Mouse (Mus musculus) spleen, adult 12 weeks (tissue): ENCODE data around the gene Rnf103.

ENCODE experiments used
- DNase-seq: peaks from one replicate; pipeline ENCODE4 v3.0.0; 2022; ENCODE audit warnings: low spot score

Gene Rnf103

DNA sequence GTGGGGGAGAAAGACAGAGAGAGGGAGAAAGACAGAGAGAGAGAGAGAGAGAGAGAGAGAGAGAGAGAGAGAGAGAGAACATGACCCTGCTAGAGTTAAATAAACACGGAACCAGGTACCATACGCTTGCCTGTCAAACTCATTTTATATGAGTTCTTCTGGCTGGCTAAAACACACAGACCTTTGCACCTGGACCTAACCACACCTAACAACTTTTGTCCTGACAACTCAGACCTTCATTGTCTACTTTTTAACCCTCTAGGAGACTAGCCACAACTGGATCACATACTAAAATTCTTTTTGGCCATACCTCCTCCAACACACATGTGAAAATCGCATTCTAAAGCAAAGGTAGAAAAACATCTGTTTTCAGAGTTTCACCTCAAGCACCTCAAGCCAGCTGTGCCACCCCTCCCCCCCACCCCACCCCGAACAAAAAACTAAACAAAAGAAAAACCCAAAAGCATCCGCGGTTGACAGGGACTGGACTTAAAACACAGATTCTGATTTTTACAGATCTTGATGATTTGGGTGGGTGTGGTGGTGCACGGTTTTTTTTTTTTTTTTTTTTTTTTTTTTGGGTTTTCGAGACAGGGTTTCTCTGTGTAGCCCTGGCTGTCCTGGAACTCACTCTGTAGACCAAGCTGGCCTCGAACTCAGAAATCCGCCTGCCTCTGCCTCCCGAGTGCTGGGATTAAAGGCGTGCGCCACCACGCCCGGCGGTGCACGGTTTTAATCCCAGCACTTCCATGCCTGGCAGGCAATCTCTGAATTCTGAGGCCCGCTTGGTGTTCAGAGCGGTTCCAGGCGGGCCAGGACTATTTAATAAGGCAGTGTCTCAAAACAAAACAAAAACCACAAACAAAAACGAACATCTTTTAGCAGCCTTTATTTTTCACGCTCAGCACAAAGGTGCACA, 679 bp upstream of the Rnf103 start:
- DNase-seq: no peak

DNA sequence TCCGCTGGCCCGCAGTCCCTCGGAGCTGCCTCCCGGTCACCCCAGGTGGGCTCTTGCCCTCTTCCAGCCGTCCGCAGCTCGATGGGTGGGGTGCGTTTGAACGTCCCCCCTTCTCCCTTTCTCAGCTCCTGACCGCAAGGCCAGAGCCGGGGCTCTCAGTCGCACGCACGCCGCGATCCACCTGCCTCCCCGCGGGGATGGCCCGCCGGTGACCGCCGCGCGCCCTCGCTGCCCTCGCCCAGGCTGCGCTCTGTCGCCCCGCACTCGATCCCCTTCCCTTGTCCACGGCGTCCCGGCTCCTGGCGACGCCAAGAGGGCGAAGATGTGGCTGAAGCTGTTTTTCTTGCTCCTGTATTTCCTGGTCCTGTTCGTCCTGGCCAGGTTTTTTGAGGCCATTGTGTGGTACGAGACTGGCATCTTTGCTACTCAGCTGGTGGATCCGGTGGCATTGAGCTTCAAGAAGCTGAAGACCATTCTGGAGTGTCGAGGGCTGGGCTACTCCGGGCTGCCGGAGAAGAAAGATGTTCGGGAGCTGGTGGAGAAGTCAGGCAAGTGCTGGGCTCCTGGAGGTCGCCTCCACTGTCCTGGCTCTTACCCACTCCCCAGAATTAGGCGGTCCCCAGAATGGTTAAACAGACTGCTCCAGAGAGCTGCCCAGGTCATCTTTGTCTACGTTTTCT, 787 bp downstream of the Rnf103 start:
- DNase-seq: no peak

DNA sequence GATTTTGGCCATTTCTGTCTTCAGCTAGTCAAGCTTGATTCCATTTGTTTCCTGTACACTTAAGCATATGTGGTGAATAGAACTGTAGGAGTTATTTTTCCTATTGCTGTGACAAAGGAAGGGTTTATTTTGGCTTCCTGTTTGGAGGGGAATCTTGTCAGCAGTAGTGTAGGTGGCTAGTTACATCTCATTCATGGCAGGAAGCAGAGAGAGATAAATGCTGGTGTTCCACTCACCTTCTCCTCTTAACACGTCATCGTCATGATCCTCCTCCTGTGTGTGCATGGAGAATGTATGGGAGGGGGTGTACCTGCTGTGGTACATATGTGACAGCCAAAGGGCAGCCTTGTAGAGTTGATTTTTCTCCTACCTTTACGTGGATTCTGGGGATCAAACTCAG, 6.9 kb downstream of the Rnf103 start:
- no peak for DNase-seq

DNA sequence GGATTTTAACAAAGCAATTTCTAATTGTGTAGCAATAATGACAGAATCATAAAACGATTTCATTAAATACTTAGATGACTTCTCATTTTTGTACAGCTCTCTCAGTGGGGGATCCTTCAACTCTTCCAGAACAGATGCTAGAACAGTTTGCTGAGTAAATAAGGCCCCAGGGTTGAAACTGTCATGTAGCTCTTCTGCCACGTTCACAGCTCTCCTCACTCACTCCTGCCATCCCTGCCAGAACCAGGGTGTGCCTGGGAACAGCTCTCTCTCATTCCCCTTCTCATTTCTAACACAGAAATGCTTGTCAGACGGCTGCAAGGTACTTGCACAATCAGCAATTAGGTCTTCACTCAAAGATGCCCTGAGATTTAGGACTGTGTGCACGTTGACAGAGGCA, 9.3 kb downstream of the Rnf103 start:
- no peak for DNase-seq

DNA sequence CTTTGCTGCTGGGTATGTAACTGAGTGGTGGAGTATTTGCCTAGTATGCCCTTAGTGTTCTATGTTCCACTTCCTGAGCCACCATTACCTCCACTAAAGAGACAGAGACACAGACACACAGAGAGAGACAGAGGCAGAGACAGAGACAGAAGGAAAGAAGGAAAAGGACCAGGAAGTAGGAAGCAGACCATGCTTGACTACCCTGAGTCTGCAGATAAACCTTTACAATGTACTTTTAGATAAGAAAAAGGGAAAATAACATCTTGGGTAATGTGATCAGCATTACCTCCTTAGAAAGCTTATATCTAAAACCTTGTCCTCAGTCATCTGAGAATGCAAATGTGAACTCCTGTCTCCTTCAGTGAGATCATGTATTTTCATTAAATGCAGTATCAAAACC, 10.0 kb downstream of the Rnf103 start:
- DNase-seq: no peak

DNA sequence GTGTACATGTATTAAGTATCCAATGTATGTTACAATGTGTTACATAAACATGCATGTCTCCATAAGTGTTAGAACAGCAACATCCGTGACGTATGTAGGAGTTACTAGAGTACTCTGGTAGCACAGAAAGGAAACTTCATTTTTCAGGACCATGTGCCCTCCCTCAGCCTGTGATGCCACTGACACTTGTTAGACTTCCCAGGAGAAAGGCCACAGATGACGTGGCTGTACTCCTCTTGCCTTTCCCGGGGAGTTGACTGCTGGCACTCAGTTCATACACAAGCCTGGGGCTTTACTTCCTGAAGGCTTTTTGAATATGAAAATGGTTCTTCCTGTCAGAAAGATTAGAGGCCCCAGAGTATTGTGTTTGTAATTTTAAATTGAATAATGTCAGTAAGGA, 10.4 kb downstream of the Rnf103 start:
- DNase-seq: no peak

DNA sequence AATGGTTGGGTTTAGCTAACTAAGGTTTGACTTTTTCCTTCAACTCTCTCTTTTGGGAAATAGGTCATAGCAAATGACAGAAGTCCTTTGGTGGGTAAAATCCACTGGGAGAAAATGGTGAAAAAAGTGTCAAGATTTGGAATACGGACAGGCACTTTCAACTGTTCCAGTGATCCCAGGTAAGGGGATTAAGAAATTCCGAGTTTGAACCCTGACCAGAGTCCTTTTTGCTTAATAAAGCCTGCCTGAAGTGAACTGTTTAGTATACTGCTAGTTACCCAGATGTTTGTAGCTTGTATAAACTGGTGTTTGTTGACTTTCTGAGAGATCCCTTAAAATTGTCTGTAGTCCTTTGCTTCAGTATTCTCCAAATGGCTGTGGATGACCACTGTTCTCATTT, 12.0 kb downstream of the Rnf103 start:
- no peak for DNase-seq

DNA sequence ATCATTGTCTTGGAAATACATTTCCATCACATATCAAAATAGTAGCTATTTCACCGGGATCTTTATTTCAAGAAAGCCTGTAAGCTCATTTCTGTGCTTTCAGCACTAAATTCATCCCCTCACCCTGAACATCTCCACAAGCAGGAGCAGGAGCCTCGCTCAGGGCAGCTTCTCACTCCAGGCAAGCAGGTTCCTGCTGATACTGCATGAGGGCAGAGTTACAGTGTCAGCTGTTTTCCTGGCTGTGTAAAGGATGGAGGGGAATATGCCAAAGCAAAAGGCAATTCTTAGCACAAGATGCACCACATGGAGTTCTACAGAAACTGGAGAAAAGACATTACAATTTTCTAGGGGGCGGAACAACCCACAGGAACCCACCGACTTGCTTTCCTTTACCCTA, 25.8 kb downstream of the Rnf103 start:
- DNase-seq: no peak

DNA sequence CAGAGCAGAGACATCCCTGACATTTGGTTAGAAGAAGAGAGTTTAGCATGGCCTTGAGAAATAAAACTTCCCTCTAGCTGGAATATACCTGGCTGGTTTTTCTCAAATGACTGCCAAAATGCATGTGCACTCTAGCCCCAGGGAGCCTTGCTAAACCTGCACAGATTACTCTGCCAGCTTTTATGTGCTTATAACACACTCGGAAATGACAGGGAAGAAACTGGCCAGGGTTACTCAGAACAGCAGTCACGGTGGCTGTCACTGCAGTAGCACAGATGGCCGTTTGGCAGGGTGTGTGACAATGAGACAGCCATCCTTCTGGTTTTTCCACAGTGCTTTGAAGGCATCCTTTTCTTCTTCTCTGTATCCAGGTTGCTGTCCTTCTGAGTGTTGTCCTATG, 31.9 kb downstream of the Rnf103 start:
- no peak for DNase-seq

DNA sequence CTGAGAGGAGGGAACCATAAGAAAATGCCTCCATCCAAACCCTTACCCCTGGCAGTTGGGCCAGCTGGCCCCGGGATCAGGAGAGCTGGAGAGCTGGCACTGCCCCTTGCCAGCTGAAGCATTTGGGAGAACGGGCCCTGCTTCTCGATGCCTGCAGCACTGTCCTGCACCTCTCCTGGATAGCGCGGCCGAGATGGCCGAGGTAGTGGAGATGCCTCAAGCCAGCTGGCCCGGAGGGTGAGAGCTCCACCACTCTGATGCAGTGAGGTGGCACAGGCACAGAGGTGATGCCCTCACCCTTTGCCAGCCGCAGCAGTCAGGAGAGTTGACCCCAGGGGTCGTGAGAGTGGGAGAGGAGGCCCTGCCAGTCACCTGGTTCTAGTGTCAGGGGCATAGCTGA, 33.4 kb downstream of the Rnf103 start:
- DNase-seq: no peak

DNA sequence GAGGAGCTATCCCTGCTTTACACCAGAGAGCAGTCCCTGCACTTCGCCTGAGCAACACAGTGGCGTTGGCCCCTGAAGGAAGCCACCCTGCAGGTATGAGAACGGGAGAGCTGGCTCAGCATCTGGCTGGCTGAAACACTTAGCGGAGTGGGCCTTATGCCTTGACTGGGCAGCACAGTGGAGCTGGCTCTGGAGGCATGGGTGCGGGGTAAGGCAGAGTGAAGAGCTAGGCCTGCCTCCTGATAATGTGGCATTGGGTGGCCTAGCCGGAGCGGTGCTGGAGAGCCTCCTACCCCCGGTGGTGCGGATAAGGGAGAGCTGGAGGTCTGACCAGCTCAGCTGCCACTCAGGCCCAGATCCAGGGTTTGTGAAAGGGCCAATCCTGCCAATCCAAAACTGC, 34.1 kb downstream of the Rnf103 start:
- DNase-seq: no peak

DNA sequence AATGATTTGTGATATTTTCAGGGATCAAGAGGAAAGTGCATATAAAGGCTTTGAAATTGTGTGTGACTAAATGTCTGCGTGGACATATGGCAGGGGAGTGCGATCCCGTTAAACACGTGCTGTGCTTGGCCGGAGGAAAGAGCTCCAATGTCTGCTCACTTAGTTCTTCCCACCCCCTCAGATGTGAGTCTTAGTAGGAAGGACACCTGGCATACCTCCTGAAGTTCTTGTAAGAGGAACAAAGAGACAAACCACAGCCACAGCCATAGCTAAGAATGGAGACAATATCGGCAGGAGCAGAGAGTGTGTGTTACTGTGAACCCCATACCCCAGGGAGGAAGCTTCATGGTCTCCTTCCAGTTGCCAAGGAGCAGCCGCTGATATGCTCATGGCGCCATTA, 36.5 kb downstream of the Rnf103 start:
- no peak for DNase-seq

DNA sequence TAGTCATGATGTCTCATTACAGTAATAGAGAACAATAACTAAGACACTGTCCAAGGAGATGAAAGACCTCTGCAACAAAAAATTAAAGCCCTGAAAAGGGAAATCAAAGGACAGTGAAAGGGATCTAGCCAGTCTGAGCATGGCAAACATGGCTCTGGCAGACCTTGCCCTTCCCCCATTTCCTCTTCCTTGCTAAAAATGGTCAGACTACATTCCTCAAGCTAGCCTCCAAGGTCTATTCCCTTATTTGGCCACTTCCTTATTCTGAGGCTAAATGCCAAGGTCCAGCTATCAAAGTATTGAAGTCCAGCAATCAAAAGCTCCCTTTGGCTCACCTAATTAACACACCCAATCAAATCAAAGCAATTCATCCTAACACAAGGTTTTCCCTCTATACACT, 43.6 kb downstream of the Rnf103 start:
- DNase-seq: no peak

DNA sequence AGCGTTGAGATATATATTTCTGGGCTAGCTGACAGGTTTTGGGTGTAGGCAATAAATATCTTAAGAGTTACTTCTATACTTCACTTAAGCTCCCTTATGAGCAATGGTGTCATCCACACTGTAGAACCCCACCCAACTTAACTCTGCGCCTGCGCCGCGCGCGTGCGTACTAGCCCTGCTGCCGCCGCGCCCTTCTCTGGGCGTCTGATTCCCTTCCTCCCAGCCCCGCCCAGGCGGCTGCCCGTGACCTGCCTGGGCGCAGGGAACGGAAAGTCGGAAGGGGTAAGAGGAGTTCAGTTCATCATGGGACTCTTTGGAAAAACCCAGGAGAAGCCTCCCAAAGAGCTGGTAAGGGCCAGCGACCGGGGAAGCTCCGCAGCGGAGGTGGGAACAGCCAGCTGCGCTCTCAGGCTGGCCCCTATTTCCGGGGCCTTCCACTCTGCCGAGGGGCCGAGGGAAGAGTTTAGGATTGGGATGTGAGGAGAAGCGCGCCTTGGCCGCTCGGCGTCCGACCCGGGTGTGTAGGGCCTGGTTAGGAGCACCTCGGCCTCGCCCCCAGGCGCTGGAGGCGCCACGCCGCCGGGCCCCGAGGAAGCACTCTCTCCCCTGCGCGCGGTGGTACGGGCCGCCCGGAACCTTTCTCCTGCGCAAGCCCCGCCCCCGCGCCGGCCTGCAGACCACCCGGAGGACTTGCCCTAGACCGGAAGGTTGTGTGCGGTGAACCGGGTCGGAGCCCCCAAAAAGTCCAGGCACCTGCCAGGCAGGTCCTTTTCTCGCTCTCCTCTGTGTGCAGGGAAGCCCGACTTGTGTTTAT, 50.2 kb downstream of the Rnf103 start, which contains the start of gene Chmp3:
Gene Chmp3 (plus strand): TSS at position 112 of the 814 bp plus-strand sequence.
- peak; percentile 95 for DNase-seq

DNA sequence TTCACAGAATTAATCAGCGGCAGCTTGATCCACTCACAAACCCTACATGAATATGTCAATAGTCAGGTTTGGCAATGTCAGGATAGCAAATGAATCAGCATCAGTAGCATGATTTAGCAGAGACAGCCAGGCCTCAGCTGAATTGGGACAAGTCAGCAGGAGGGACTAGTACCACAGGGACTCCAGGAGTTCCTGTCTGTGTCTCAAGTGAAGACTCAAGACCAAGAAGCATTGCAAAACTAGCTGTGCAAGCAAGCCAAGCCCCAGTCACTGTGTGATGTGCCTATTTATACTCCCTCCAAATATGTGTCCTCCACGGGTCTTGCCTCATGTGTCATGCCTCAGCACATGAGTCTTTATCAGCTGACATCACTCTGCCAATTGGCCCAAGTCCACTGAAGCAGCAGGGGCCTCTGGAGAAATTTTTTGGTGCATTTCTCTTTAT, 61.8 kb downstream of the Rnf103 start:
- no peak for DNase-seq

DNA sequence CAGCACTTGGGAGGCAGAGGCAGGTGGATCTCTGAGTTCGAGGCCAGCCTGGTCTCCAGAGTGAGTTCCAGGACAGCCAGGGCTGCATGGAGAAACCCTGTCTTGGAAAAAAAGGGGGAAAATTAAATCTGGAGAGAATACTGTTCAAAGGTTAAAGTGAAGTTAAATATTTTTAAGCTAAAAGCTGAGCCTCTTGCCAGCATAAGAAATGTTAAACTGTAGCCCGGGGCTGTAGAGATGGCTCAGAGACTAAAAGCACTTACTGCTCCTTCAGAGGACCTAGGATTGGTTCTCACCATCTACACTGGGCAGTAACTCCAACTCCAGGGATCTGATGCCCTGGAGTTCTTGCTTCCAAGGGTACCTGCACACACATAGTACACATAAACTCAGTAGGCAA, 63.1 kb downstream of the Rnf103 start:
- no peak for DNase-seq
